Mouse (Mus musculus) layer of hippocampus, postnatal 25 days (tissue): ENCODE data around the gene Ywhae. TPM values are rescaled to one million over a fixed set of nuclear protein-coding genes. Genes with fewer than 3 reads are reported as not detected.
"Not testable (repeated sequence)": the region's sequence is repeated elsewhere in the genome, so short reads cannot be mapped to it uniquely, and the experiment has no call there.

Experiments
- DNase-seq, 2 experiments: peaks; one replicate each; pipeline ENCODE4 v3.0.0; 2022; ENCODE audit warnings: mixed read lengths in 2 of 2, low spot score in 1 of 2; ENCODE audit errors: extremely low spot score in 1 of 2
- total RNA-seq, 2 experiments: library from RNA; stranded (reverse); gene quantifications; 2 replicates each; pipeline ENCODE4 v1.2.3; 2021

The Ywhae gene
- 1,000 to 10,000 TPM; 1,088 to 1,203 TPM for total RNA-seq

DNA sequence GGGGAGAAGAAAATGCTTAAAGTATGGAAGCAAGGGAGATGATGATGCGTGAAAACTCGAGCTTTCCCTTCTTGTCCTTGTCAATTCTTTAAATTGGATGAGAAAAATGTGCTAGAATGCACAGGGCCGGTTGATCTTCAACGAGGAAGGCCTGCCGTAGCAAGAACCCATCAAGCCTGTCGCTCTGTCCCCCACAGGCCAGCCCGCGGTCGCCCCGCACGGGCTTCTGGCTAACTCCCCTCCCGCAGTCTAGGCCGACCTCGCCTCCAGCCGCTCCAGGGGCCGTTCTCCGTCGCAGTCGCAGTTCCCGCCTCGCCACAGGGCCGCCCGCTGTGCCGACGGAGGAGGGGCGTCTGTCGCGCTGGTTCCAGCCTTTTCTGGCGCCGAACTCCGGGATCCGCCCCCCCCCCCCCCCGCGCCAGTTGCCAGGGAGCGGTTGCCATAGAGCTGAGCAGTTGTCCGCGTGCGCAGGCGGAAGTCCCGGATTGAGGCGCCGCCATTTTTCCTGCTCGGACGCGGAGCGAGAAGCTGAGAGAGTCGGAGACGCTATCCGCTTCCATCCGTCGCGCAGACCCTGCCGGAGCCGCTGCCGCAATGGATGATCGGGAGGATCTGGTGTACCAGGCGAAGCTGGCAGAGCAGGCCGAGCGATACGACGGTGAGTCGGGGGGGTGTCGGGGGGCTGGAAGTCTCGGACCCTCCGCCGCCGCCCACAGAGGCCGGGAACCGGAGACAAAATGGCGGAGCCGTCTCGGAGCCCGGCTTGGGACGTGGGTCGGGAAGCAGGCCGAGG lies at the start of gene Ywhae:
Ywhae (plus strand) TSS at position 436 of the 793 bp plus-strand sequence.
- peak; percentile 84 to 91 for DNase-seq

DNA sequence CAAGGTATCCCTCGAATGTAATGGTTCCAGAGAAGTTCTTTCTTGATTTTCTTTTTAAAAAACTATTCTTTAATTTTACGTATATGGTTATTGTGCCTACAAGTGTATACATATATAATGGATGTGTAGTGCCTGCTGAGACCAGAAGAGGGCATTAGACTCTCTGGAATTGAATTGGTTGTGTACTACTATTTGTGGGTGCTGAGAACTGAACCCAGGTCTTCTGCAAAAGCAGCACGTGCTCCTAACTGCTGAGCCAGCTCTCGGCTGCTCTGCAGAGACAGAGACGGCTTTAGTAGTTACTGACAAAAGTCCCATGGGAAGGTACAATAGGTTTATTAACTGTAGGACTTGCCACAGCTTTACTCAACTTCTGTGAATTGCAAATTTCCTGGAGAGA lies 48.2 kb upstream of the Ywhae start:
- DNase-seq, result no peak

DNA sequence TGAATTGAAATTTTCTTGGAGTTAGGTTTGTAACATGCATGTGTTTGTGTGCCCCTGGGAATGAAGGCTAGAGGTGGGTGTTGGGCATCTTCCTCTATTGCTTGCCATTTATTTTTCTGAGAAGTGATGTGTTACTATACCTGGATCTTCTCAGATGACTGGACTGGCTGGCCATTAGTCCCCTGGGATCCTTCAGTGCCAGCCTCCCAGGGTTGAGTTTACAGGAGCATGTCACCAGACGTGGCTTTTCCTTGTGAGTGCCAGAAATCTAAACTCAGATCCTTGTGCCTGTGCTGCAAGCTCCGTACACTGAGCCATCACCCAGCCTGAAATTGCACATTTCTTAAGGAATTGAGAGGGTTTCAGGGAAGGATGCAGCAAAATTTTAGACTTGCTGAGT lies 47.7 kb upstream of the Ywhae start:
- DNase-seq, result no peak

DNA sequence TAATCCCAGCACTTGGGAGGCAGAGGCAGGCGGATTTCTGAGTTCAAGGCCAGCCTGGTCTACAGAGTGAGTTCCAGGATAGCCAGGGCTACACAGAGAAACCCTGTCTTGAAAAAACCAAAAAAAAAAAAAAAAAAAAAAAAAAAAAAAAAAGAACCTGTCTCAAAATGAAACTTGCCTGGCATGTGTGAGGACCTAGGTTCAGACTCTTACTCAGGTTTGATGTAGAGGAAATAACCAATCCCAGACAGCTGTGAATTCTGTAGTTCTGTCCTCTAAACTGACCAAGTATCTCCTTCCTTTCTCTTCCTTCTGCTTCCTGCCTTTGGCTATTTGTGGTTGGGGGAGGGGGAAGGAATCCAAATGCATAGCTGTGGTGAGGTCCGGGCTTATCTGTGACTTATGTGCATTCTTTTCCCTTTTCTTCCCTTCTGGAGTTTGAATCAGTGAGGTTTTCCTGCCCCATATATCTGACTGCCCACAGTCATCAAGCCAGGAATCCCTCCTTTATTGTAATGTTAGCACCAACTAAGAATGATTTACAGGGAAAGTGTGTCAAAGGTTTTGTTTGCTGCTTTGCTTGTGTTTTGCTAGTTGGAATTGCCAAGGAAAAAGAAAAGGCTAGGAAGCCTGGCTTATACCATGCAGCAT lies 45.2 kb upstream of the Ywhae start:
- no peak for DNase-seq

DNA sequence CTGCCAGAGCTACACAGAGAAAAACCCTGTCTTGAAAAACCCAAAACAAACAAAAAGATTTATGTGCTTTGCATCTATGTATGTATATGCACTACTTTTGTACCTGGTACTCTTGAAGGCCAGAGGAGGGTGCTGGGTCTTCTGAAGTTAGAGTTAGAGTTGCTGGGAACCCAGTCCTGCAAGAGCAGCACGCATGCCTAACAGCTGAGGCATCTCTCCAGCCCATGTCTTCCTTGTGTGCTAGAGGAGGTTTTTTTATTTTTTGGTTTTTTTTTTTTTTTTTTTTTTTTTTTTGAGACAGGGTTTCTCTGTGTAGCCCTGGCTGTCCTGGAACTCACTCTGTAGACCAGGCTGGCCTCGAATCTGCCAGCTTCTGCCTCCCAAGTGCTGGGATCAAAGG lies 44.5 kb upstream of the Ywhae start:
- no peak for DNase-seq

DNA sequence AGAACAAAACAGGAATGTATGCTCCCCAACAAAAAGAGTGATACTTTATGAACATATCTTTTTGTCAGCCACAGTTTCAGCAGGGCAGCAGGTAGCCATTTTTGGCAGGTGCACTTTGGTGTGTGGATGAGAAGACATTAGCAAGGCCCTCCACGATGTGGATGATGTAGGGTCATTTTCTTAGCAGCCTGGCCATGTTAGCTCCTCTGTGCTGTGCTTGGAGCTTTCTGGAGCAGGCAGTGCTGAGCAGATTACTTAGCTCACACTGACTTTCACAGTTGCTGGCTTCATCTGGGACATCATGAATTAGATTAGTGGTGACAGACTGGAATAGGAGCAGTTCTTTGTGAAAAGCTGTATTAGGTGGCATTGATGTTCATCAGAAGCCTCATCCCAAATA lies 42.7 kb upstream of the Ywhae start:
- DNase-seq, result no peak

DNA sequence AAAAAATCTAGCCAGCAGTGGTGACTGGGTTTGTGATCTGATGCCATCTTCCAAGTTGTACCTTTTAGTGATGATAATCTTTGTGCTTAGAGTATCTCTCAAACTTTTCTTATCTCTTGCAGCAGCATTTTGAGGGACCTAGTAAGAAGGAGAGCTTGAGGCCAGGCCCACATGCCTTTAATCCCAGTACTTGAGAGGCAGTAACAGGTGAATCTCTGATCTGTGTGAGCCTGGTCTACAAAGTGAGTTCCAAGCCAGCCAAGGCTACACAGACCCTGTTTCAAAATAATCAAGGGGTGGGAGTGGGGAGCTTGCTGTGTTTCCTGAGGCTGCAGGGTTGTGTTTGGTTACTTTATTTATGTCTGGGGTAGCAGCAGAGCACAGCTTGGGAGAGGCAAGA lies 41.6 kb upstream of the Ywhae start:
- no peak for DNase-seq

DNA sequence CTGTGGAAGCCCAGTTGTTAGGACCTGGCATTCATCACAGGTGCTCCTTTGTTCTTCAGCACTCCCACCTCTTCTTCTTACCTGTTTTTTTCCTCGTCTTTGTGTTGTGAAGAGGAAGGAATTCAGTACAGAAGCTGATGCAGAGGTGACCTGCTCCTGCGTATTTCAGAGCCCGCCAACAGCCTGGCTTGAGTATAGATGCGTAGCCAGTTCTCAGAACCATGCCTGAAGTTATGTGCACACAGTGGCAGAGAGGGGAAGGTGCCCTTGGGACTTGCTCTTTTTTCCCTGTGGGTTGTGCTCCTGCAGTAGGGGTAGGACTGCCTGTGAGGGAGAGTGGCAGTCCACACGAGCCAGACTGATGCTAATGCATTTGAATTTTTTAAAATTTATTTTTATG lies 39.1 kb upstream of the Ywhae start:
- no peak for DNase-seq

DNA sequence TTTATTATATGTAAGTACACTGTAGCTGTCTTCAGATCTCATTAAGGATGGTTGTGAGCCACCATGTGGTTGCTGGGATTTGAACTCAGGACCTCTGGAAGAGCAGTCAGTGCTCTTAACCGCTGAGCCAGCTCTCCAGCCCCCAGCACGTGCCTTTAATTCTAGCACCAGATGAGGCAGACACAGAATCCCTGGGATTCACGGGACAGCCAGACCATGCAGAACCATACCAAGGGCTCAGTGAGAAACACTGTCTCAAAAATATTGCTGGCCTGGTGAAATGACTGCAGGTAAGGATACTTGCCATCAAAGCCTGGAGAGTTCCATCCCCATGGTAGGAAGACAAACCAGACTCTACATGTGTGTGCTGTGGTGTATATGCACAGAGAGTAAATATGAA lies 35.2 kb upstream of the Ywhae start:
- DNase-seq, result not testable (repeated sequence)

DNA sequence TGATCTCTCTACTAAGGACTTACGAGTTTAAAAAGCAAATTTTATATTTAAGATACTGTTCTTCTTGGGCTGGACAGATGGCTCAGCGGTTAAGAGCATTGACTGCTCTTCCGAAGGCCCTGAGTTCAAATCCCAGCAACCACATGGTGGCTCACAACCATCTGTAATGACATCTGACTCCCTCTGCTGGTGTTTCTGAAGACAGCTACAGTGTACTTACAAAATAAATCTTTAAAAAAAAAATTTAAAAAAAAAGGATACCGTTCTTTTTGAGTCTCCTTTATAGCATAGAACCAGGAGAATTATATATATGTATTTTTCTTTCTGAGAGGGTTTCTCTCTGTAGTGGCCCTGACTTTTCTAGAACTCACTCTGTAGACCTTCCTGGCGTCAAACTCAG lies 32.1 kb upstream of the Ywhae start:
- DNase-seq, result no peak

DNA sequence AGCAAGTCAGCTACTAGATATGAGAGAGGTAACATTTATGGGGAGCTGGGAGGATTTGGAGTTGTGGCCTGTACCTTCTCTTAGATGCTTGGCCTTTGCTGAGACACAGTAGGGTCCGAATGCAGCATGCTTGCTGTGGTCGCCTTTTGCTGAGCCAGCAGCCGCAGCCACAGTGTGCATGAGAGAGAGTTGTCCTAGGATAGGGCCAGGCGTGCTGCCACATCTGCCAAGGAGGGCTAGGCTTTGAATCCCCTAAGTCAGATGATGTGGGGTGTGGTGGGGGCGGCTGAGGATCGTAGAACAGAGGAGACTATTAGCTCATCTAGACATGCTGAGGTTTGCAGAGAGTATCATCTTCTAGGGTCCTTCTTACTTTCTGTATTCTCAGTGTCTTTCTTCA lies 29.9 kb upstream of the Ywhae start:
- no peak for DNase-seq

DNA sequence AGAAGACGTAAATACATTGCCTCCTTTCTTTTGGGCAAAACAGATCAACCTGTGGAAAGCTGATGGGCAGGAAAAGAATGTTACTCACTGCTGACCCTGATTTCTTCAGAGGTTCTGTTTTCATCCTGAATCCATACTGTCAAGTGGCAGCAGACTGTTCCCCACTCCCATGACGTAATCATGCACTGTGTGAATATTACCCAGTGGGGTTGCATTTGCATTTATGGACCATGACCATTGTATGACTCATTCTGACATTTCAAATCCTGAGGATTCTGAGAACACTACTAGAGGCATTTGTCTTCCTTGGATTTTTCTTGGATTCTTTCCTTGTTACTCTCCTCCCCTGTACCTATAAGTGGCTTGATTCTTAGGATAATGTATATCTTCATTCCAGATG lies 28.9 kb upstream of the Ywhae start:
- DNase-seq, result no peak

DNA sequence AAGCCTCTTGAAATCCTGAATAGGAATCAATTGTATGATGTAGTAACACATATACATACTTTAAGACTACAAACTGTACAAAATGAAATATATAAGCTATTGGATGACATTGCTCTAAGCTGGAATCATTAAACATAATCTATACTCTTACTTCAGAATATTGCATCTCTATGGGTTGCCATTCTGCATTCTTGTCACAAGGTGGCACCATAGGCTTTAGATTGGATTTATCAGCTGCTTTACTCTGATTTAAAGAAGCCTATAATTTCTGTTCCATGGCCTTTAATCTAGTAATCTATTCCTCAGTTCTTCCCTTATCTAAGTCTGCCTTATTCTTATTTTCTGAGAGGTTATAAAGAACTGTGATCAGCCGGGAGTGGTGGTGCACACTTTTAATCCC lies 18.7 kb upstream of the Ywhae start:
- no peak for DNase-seq

DNA sequence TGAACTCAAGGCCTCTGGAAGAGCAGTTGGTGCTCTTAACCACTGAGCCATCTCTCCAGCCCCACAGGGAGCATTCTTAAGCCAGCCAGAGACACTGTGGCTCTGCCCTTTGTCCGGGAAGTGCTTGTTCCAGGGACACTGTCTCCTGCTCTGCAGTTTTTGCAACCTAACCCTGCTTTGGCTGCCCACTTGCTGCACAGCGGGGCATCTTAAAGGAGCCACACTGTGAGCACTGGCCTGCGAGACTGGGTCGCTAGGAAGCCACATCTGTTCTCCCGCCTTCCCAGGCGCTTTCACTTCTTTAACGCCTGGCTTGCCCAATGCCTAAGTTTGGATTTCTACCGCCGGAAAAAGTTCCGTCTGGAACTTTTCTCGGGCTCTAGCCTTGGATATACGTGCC lies 17.1 kb upstream of the Ywhae start:
- DNase-seq, result no peak

DNA sequence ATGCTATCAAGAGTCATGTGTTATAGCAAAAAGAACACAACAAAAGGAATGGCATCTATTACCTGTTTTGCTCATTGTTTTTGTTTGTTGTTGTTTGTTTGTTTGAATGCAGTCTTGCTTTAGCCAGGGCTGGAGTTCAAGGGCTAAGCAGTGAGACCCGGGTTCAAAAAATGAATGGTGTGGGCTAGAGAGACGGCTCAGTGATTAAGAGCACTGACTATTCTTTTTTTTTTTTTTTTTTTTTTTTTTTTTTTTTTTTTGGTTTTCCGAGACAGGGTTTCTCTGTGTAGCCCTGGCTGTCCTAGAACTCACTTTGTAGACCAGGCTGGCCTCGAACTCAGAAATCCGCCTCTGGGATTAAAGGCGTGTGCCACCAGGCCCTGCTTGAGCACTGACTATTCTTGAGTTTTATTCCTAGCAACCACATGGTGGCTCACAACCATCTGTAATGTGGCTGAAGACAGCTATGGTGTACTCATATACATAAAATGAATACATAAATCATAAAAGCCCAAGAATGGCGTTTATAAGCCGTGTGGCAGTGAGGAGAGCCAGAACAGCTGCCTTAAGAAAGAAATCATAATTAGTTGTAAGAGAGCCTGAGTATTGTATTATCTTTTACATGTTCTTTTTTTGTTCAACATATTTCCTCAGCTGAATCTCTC lies 15.9 kb upstream of the Ywhae start:
- DNase-seq, result no peak

DNA sequence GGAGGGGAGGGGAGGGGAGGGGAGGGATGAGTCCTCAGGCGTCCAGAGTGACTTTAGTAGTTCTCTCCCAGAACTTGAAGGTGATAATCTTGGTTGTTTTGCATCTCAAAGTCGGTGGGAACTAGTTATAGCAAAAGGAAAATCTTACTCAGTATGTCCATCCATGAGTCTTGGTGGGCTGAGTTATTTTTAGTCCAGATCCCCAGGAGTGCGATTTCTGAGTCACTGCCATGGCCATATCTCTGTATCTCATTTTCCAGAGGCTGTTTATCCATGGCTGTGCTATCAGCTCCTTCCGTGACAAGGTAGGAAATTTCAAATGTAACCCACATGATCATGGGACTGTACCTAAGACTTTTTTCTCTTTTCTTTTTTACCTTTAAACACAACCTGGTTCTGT lies 10.3 kb upstream of the Ywhae start:
- DNase-seq, result no peak

DNA sequence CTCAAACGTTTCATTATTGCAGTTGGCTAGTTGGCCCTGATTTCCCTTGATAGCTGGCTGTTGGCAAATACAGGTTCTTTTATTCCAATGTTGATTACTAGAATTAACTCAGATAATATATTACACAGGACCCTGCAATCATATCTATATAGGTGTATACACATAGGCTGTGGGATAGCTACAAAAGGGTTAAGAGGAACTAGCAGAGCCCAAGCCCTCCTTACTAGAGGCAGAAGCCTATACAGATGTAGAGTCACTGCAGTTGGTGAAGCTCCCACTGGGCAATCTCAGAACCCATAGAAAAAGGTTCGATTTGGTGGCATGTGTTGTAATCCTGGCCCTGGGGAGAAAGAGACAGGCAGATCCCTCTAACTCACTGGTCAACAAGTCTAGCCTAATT lies 5.5 kb upstream of the Ywhae start:
- DNase-seq, result no peak

DNA sequence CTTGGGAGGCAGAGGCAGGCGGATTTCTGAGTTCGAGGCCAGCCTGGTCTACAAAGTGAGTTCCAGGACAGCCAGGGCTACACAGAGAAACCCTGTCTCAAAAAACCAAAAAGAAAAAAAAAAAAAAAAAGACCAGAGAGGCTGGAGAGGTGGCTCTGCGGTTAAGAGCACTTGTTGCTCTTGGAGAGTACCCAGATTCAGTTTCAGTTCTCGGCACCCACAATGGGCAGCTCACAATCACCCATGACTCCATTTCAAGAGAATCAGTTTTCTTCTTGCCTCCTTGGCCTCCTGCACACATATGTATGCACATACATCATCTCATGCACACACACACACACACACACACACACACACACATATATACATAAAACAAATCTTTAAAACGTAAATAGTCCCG lies 5.0 kb upstream of the Ywhae start:
- DNase-seq, result not testable (repeated sequence)

DNA sequence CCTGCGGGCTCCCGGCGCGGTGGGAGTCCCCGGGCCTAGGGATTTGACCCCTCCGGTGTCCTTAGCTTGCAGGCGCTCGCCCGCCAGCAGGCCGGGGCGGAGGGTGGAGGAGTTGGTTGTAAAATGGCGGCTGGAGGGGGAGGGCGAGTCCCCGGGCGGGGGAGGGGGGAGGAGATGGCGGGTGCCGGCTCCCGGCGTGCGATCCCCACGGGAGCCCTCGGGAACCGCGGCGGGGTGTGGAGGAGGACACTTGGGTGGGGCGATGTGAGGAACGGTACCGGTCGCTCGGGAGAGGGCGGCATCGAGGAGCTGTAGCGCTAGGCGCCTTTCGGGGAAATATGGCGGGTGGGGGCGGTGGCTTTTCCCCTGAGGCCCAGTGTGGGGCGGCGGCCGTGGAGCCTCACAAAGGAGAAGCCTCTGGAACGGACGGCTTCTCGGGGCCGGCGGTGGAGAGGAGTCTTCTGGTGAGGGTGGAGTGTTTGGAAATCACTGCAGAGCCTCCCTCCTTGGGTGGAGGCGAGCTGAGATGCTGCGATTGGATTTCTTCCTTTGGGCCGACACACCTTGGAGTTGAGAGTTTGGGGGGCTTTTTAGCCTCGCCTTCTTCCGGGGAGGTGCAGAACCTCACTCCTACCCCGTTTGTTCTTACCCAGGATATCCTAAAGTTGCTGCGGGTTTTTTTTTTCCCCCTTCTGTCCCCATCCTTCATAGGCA lies 715 bp downstream of the Ywhae start:
- DNase-seq, result no peak

DNA sequence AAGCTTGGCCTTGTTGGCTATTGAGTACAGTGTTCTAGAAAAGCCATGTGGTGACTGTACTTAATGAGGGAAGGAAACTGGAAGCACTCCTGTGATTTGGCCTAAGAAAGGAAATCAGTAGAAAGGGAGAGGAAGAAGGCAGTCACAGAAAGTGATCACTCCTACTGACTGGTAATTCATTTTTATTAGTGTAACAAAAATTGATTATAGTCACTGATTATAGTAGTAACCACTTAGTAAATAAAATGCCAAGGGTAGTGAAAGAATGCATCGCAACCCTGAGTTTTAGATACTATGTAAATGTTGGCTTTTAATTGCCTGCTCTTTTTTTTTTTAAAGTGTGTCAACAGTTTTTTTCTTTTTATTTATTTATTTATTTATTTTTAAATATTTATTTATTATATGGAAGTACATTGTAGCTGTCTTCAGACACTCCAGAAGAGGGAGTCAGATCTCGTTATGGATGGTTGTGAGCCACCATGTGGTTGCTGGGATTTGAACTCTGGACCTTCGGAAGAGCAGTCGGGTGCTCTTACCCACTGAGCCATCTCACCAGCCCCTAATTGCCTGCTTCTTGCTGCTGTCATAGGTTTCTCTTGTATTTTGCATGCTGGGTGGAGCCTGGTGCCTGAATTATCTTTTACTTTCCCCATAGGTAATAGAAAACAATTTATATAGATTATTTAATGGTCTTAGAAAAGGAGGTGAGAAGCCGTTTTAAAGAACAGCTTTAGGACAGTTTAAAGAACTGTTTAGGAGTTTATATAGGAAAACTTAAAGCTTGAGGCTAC lies 3.0 kb downstream of the Ywhae start:
- DNase-seq, result no peak
